Mouse (Mus musculus) lung, embryonic 15.5 days (tissue): Measurements from ENCODE around the gene Gm11146. TPM values are rescaled to one million over a fixed set of nuclear protein-coding genes. Genes with fewer than 3 reads are reported as not detected.

Experiments
- ATAC-seq: fragments of 200-750 bp; cut with Nextera tagmentation; 2 replicates; pipeline ENCODE4 v1.8.0; 2017; ENCODE audit warnings: moderate number of reproducible peaks, borderline replicate concordance; ENCODE audit not compliant: low FRiP score, low TSS enrichment; ENCODE audit errors: extremely low read depth
- H3K27ac ChIP-seq: fragments of 300-500 bp; sonication (generic); 2 replicates; pipeline ENCODE4 v1.5.1; 2015; ENCODE audit warnings: moderate library complexity, mild to moderate bottlenecking, inconsistent platforms
- H3K27me3 ChIP-seq: fragments of 300-500 bp; sonication (generic); 2 replicates; pipeline ENCODE4 v1.6.1; 2015; ENCODE audit warnings: inconsistent platforms
- H3K36me3 ChIP-seq: fragments of 300-500 bp; sonication (generic); 2 replicates; pipeline ENCODE4 v1.6.1; 2015; ENCODE audit warnings: inconsistent platforms
- H3K4me1 ChIP-seq: fragments of 300-500 bp; sonication (generic); 2 replicates; pipeline ENCODE4 v1.6.1; 2015; ENCODE audit warnings: inconsistent platforms
- H3K4me2 ChIP-seq: fragments of 300-500 bp; sonication (generic); 2 replicates; pipeline ENCODE4 v1.6.1; 2015; ENCODE audit warnings: inconsistent platforms, mild to moderate bottlenecking, moderate library complexity
- H3K4me3 ChIP-seq: fragments of 300-500 bp; sonication (generic); 2 replicates; pipeline ENCODE4 v1.5.1; 2015; ENCODE audit warnings: mild to moderate bottlenecking, inconsistent platforms
- H3K9ac ChIP-seq: fragments of 300-500 bp; sonication (generic); 2 replicates; pipeline ENCODE4 v1.6.1; 2015; ENCODE audit warnings: inconsistent platforms
- H3K9me3 ChIP-seq: fragments of 300-500 bp; sonication (generic); 2 replicates; pipeline ENCODE4 v1.6.1; 2016; ENCODE audit warnings: inconsistent platforms
- WGBS: fragments of 180-500 bp; shearing (Covaris S2); methylation state at CpG from one replicate; pipeline ENCODE4 v1.1.7; 2015; 5-methylcytosine and 5-hydroxymethylcytosine counted together
- microRNA counts: library from miRNA; unstranded; fragments of <30 nt; microRNA quantifications from one replicate; lab custom pipeline; 2016
- microRNA-seq: library from miRNA; unstranded; fragments of <30 nt; microRNA quantifications from one replicate; pipeline ENCODE4, GENCODE M21; 2016
- polyA plus RNA-seq: library from polyadenylated mRNA; unstranded; fragments of >200 nt; fragmentation: Nextera tagmentation; extraction: Ambion mirVana; gene quantifications from 2 replicates; pipeline ENCODE4 v1.2.1, GENCODE M21; 2015

Gene Gm11146
- polyA plus RNA-seq, 1 experiment from 2014 or later, result not detected

- no peak overlapping the region for H3K27ac ChIP-seq
- no peak overlapping the region for H3K4me3 ChIP-seq
- H3K9me3 ChIP-seq, result no peaks in the 10 kb centered on the region
- no peaks in the 10 kb centered on the region for H3K4me1 ChIP-seq
- 67% methylated on average over 3 of the region's 3 CpGs for WGBS
- H3K4me2 ChIP-seq, result no peak overlapping the region
- H3K9ac ChIP-seq, result no peak overlapping the region
- no peak for ATAC-seq
- H3K36me3 ChIP-seq, result no peaks in the 10 kb centered on the region
- no peaks in the 10 kb centered on the region for H3K27me3 ChIP-seq
These were observed 50.8 kb downstream of the Gm11146 start for GRCm38 (mm10) chr16:77551051-77551450.

MicroRNAs encoded within 50 kb of the gene (microRNA counts, 519-probe panel; counts per million panel counts)
- microRNA mmu-miR-125b-5p (lab: Ali Mortazavi, UCI), result 4,280 counts per million, percentile 98 among the panel's probes with 10 or more counts
- microRNA mmu-miR-99a (lab: Ali Mortazavi, UCI), result 3,343 counts per million, percentile 88 among the panel's probes with 10 or more counts

Small RNAs within 50 kb of the gene (microRNA-seq; reads per million reads assigned to microRNA genes)
- gene Mir125b-2 (389 reads per million, percentile 68 among the genes with 10 or more reads in this experiment), gene Mir99a (45,635 reads per million, percentile 99 among the genes with 10 or more reads in this experiment), gene Mirlet7c-1 (201 reads per million, percentile 60 among the genes with 10 or more reads in this experiment)
